Mouse (Mus musculus): Measurements from ENCODE around the gene Arpc1b.

DNA sequence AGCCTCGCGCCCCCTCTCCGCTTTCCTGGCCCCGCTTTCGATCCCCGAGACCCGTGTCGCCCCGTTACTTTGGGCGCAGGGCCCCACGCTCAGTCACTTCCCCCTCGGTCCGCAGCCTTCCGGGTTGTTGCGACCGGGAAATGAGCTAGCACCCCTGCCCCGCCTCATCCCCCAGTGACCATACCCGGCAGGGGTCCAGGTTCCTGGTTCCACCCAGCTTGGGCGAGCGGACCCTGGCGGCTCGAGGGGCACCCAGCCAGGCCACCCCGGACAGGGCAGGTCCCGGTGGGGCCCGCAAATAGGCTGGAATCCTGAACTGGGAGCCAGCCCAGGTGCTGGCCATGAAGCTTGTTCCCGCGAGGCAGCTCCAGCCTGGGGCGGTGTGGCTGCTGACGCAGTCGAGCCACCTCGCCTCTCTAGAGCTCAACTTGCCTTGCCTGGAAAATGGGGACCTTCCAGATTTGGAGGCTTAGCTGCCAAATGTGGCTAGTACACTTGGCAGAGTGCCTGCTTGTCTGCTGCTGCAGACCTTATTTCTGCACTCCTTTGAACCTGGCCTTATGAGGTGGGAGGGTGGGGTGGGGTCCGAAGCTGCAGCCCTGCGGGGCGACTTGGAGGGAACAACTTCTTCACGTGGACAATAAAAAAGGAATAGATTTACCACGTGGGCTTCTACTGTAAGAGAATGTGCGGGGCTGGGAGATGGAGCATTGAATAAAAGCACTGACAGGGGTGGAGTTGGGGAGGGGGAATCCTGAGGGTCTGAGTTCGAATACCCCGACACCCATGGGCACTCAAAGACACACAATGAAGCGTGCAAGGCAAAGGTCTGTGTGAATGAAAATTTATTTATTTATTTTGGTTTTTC, 825 bp downstream of the Arpc1b start:
- TF ChIP-seq CTCF (IDR thresholded peaks at IDR 0.05): no peak
- TF ChIP-seq EP300 (IDR thresholded peaks at IDR 0.05): no peak
